Mouse (Mus musculus) stomach, postnatal 0 days (tissue): ENCODE measurements at regions not wholly inside any gene's neighbourhood (a gene's known extent, or its start where the extent isn't known, plus 50 kb on each side); places are given as distances from the start of the nearest gene placed in this dataset.

Experiments used
- ATAC-seq: fragments of 200-750 bp; cut with Nextera tagmentation; 2 replicates; pipeline ENCODE4 v1.8.0; 2017; ENCODE audit not compliant: low FRiP score, low TSS enrichment
- DNase-seq: peaks from one replicate; pipeline ENCODE4 v3.0.0-alpha.2; 2016; ENCODE audit warnings: low spot score
- H3K27ac ChIP-seq: fragments of 300-500 bp; sonication (generic); replicated peaks from 2 replicates; pipeline ENCODE4 v1.5.1; 2014; ENCODE audit warnings: mild to moderate bottlenecking, control low read depth
- H3K27me3 ChIP-seq: fragments of 300-500 bp; sonication (generic); 2 replicates; pipeline ENCODE4 v1.6.1; 2014; ENCODE audit warnings: low read length; ENCODE audit not compliant: control insufficient read depth, insufficient read depth
- H3K36me3 ChIP-seq: fragments of 300-500 bp; sonication (generic); 2 replicates; pipeline ENCODE4 v1.6.1; 2014; ENCODE audit warnings: low read length, mixed read lengths; ENCODE audit not compliant: control insufficient read depth, insufficient read depth
- H3K4me1 ChIP-seq: fragments of 300-500 bp; sonication (generic); replicated peaks from 2 replicates; pipeline ENCODE4 v1.6.1; 2014; ENCODE audit warnings: antibody characterized with exemption; ENCODE audit not compliant: control insufficient read depth, insufficient read depth
- H3K4me2 ChIP-seq: fragments of 300-500 bp; sonication (generic); replicated peaks from 2 replicates; pipeline ENCODE4 v1.6.1; 2014; ENCODE audit warnings: low read depth, mild to moderate bottlenecking, control low read depth, moderate library complexity
- H3K4me3 ChIP-seq: fragments of 300-500 bp; sonication (generic); 2 replicates; pipeline ENCODE4 v1.5.1; 2014; ENCODE audit warnings: low read depth, low read length, control low read depth
- H3K9ac ChIP-seq: fragments of 300-500 bp; sonication (generic); 2 replicates; pipeline ENCODE4 v1.6.1; 2014; ENCODE audit warnings: mild to moderate bottlenecking, low read length, control low read depth, mixed read lengths
- H3K9me3 ChIP-seq: fragments of 300-500 bp; sonication (generic); 2 replicates; pipeline ENCODE4 v1.6.1; 2016; ENCODE audit warnings: low read length; ENCODE audit not compliant: control insufficient read depth
- CTCF ChIP-seq: IDR thresholded peaks from 2 replicates; pipeline ENCODE4 v1.5.1; 2016; ENCODE audit warnings: antibody characterized with exemption, low read depth, mild to moderate bottlenecking, moderate library complexity
- EP300 ChIP-seq: optimal IDR thresholded peaks from 2 replicates; pipeline ENCODE3; 2016; ENCODE audit warnings: antibody characterized with exemption
- WGBS: fragments of 180-500 bp; shearing (Covaris S2); extraction: QIAGEN DNeasy Blood & Tissue Kit; methylation state at CpG from one replicate; pipeline ENCODE4 v1.1.7; 2014; 5-methylcytosine and 5-hydroxymethylcytosine counted together

DNA sequence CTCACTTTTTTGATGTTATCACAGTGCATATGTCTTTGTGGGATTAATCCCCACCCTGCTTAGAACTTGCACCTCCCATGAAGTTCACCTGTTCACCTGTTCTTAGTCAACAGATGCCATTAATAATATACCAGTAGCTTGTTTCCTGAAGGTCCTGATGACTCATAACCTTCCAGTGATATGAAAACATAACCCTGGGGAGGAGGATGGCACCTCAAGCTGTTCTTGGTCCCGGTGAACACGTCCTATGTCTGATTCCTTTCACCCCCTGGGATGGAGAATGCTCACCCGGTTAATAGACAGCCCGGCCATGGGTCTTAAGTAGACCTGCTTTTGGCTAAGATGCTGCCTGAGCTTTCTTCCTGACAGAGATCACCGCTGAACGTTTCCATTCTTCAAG lies 174.6 kb downstream of the Cbln1 start:
- H3K4me2 ChIP-seq: no peak overlapping the region
- no peaks in the 10 kb centered on the region for H3K9me3 ChIP-seq
- WGBS: 84% methylated on average over 6 of the region's 6 CpGs
- H3K4me3 ChIP-seq: no peak overlapping the region
- DNase-seq (no peak), ATAC-seq (no peak)
- no peak overlapping the region for H3K27ac ChIP-seq
- H3K36me3 ChIP-seq: no peaks in the 10 kb centered on the region
- H3K4me1 ChIP-seq: no peaks in the 10 kb centered on the region
- H3K9ac ChIP-seq: no peak overlapping the region
- H3K27me3 ChIP-seq: no peaks in the 10 kb centered on the region
- TF ChIP-seq CTCF (no peak), EP300 (no peak)

DNA sequence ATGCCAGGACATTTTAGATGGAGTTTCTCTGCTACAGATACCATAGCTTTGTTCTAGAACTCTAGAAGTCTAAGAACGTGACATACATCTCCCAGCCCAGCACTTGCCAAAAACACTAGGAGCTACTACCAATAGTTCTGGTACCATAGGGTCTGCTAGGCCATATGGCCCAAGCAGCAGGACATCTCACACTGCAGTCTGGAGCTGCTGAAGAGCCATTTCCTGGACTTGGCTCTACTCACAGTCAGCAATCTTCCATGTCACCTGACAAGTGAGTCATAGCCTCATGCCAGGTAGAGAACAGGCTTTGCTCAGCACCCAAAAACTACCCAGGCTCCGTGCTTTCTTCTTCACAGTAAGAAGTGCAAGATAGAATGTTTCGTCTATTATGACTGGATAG lies 175.1 kb downstream of the Cbln1 start:
- no peak for TF ChIP-seq CTCF
- TF ChIP-seq EP300: no peak
- H3K36me3 ChIP-seq: no peaks in the 10 kb centered on the region
- H3K27me3 ChIP-seq: no peaks in the 10 kb centered on the region
- no peak overlapping the region for H3K4me3 ChIP-seq
- no peak overlapping the region for H3K27ac ChIP-seq
- H3K9me3 ChIP-seq: no peaks in the 10 kb centered on the region
- no peak for DNase-seq
- no peak overlapping the region for H3K9ac ChIP-seq
- H3K4me2 ChIP-seq: no peak overlapping the region
- WGBS: 83% methylated on average over 3 of the region's 3 CpGs
- H3K4me1 ChIP-seq: no peaks in the 10 kb centered on the region
- no peak for ATAC-seq

DNA sequence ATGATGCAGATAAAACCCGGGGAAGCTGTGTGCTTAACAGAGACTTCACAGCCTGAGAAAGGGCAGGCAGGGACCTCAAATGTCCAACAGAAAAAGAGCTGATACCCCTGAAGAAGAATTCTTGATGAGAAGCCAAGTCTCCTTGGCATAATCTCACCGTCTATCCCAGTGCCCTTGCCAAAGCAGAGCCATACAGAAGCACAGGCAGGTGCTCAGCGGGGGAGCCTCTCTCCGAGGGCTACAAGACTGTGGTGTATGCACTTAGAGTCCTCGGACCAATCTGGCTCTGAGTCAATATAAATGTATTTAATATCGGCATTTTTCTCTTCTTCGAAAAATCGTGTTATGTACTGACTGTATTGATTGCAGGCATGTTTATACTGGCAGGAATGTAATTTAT lies 186.3 kb downstream of the Cbln1 start:
- Histone ChIP-seq H3K9me3 (no peaks in the 10 kb centered on the region), H3K9ac (no peak overlapping the region), H3K27me3 (no peaks in the 10 kb centered on the region), H3K4me2 (no peak overlapping the region), H3K4me3 (no peak overlapping the region), H3K27ac (no peak overlapping the region), H3K36me3 (no peaks in the 10 kb centered on the region), H3K4me1 (no peaks in the 10 kb centered on the region)
- WGBS: 68% methylated on average over 8 of the region's 8 CpGs
- DNase-seq: no peak
- TF ChIP-seq EP300: no peak
- no peak for TF ChIP-seq CTCF
- no peak for ATAC-seq

DNA sequence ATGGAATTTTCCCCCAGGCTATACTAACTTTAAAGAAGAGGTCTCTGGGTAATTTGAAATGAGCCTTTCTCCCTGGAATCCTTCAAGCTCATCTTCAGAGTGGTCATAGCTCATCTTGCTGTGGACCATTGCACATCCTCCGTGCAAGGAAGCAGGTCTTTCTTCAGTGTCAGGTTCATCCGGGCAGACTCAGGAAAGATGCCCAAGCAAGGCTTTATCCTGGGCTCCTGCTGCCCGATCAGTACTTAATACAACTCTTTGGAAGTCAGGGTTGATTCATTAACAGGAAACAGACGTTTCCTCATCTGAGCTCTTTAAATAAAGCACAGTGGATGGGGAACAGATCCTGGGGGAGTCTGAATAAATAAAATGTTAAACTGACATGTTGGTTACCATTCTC lies 188.1 kb downstream of the Cbln1 start:
- no peak overlapping the region for H3K4me3 ChIP-seq
- no peak for TF ChIP-seq CTCF
- no peak for TF ChIP-seq EP300
- no peaks in the 10 kb centered on the region for H3K36me3 ChIP-seq
- ATAC-seq (no peak), DNase-seq (no peak)
- no peaks in the 10 kb centered on the region for H3K27me3 ChIP-seq
- 62% methylated on average over 4 of the region's 4 CpGs for WGBS
- no peak overlapping the region for H3K27ac ChIP-seq
- no peak overlapping the region for H3K4me2 ChIP-seq
- H3K9me3 ChIP-seq: no peaks in the 10 kb centered on the region
- no peaks in the 10 kb centered on the region for H3K4me1 ChIP-seq
- H3K9ac ChIP-seq: no peak overlapping the region

DNA sequence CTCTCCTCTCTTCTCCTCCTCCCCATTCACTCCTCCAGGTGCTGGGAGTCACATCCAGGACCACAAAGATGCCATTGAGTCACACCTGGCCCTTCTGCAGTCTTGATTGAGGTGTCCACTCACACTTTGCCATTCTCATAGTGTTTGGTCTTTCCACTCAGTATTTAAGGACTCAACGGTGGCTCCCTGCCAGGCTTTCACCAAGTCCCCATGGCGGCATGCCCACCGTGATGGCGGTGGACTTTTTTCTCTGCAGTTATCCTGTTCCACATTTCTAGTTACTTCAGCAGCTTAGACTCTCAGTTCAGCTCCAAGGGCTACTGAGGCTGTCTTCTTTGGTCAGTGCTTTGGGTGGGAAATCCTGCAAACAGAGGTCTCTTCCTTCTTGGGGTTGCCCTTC lies 189.9 kb downstream of the Cbln1 start:
- Histone ChIP-seq H3K27me3 (no peaks in the 10 kb centered on the region), H3K9me3 (no peaks in the 10 kb centered on the region), H3K4me2 (no peak overlapping the region), H3K27ac (no peak overlapping the region), H3K4me1 (no peaks in the 10 kb centered on the region), H3K36me3 (no peaks in the 10 kb centered on the region), H3K4me3 (no peak overlapping the region), H3K9ac (no peak overlapping the region)
- ATAC-seq (no peak), DNase-seq (no peak)
- 94% methylated on average over 4 of the region's 4 CpGs for WGBS
- TF ChIP-seq EP300 (no peak), CTCF (no peak)

DNA sequence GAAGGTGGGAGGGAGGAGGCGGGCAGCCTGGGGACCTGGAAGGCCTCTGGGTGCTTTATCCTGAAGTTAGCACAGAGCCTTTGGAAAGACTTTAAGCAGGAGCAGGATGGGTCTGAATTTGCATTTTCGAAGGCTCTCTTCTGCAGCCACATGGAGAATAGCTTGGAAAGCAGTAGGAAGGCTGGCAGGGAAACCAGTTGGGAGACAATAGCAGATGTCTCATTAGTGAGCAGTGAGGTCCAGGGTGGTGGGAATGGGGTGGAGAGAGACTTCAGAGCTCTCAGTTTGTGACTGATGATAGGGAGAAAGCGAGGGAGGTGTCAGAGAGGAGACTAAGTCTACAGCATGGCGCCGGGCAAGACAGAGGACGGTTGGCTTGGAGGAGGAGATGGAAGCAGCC lies 199.1 kb downstream of the Cbln1 start:
- no peaks in the 10 kb centered on the region for H3K9me3 ChIP-seq
- no peak for TF ChIP-seq EP300
- TF ChIP-seq CTCF: no peak
- H3K9ac ChIP-seq: no peak overlapping the region
- H3K27ac ChIP-seq: no peak overlapping the region
- ATAC-seq (no peak), DNase-seq (no peak)
- H3K4me3 ChIP-seq: no peak overlapping the region
- 50% methylated on average over 6 of the region's 6 CpGs for WGBS
- H3K4me2 ChIP-seq: no peak overlapping the region
- H3K36me3 ChIP-seq: no peaks in the 10 kb centered on the region
- no peaks in the 10 kb centered on the region for H3K27me3 ChIP-seq
- no peaks in the 10 kb centered on the region for H3K4me1 ChIP-seq
